Mouse (Mus musculus) midbrain, embryonic 11.5 days (tissue): ENCODE data around the gene Col9a3. TPM values are rescaled to one million over a fixed set of nuclear protein-coding genes. Genes with fewer than 3 reads are reported as not detected.

Experiments
- polyA plus RNA-seq: library from polyadenylated mRNA; unstranded; fragments of >200 nt; fragmentation: Nextera tagmentation; extraction: Ambion mirVana; gene quantifications from 2 replicates; pipeline ENCODE4 v1.2.1, GENCODE M21; 2014

Col9a3 gene
- polyA plus RNA-seq, 1 experiment from 2014 or later: 3.0 TPM

Other genes with a start within 250 kb of the Col9a3 start
- gene Slco4a1, start 141.5 kb upstream of the Col9a3 start, polyA plus RNA-seq: 4.9 and 5.5 TPM in 2 replicates
- gene Ntsr1, start 97.8 kb upstream of the Col9a3 start, polyA plus RNA-seq: 0.04 and 0.14 TPM in 2 replicates
- 42.1 and 45.9 TPM in 2 replicates for gene Mrgbp, start 16.5 kb upstream of the Col9a3 start, polyA plus RNA-seq
- 101 and 104 TPM in 2 replicates for gene Ogfr, start 8.5 kb upstream of the Col9a3 start, polyA plus RNA-seq
- 0.18 and 0.23 TPM in 2 replicates for gene Tcfl5, start 44.9 kb downstream of the Col9a3 start, polyA plus RNA-seq
- gene Dido1, start 112.2 kb downstream of the Col9a3 start, polyA plus RNA-seq: 28.8 and 30.5 TPM in 2 replicates
- 63.3 and 63.4 TPM in 2 replicates for gene Gid8, start 112.3 kb downstream of the Col9a3 start, polyA plus RNA-seq
- gene Slc17a9, start 127.5 kb downstream of the Col9a3 start, polyA plus RNA-seq: 0.19 TPM in 1 of 2 replicates, not detected in the other
- 22.2 and 23.5 TPM in 2 replicates for gene Bhlhe23, start 179.1 kb downstream of the Col9a3 start, polyA plus RNA-seq